Mouse (Mus musculus): Measurements from ENCODE around the gene Fitm1.

DNA sequence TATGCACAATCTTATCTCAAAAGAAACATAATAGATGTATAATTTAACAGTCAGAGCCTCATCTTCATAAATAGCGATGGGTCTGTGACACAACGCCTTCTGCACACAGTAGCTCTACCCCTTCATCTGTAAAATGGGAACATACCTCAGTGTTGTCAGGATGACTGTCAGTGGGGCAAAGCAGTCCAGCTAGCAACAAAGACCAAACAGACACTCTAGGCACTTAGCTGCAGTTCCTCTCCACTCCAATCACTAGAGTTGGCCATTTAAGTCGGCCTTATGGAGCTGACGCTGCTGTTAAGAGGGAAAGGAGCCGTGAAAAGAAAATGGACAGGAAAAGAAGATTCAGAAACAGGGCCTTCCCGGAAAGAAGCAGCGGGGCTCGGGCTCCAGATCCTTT, 23.6 kb upstream of the Fitm1 start:
- TF ChIP-seq GATA1 (IDR thresholded peaks at IDR 0.05; ENCODE audit: low read length) (no peak), TAL1 (IDR thresholded peaks at IDR 0.05; ENCODE audit: low read length) (no peak)

All from erythroblast, embryonic 14.5 days (primary cell).